Mouse (Mus musculus): ENCODE measurements around the gene Ppp3ca. TPM values are rescaled to one million over a fixed set of nuclear protein-coding genes. Genes with fewer than 3 reads are reported as not detected.

Gene Ppp3ca
- polyA plus RNA-seq, 1 experiment: 24.3 TPM

DNA sequence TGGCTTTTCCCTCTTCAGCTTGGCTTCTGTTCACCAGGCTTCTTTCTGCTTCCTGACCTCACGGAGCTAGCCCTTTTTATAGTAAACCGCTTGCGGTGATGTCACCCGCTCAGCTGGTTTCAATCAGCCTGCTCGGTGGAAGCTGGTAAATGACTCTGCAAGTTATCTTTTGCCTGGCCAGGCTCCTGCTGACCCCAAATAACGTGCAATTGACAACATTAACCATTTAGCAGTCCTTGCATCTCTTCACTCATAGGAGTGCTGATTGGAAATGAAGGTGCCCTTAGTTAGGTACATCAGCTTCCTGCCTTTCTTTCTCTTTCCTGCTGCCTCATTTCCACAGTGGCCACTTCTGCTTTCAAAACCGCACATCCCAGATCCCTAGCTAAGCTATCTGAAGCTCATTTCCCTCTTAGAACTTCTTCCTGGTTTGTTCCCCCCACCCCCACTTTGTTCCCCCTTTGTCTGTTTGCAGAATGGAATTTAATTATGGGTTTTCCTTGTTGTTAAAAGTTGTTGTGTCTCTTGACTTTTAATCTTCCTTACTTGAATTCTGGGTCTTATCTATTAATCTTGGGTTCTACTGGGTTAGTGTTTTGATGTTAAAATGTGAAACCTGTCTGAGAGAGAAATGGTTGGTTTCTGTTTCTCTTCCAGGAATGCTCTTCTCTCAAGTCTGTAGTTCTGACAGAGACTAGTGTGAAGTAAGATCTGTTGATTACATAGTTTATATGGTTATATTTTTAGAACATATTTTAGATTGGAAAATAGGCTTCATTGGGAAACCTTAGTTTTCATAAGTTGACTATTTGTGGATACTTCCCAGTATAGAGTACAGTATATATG is 55.6 kb downstream of the Ppp3ca start:
- no peak overlapping the region for H3K27ac ChIP-seq (ENCODE audit: control insufficient read depth, insufficient read depth, low read depth, low read length)
- no peaks in the 10 kb centered on the region for H3K36me3 ChIP-seq (ENCODE audit: control insufficient read depth, insufficient read depth, low read length)
- H3K27me3 ChIP-seq (ENCODE audit: control insufficient read depth, insufficient read depth, low read length): no peaks in the 10 kb centered on the region
- H3K4me1 ChIP-seq (ENCODE audit: control insufficient read depth, insufficient read depth, low read length): peaks cover 2% of the 10 kb centered on the region; the same call in 1 of the 2 replicates
- TF ChIP-seq CTCF (IDR thresholded peaks at IDR 0.05; ENCODE audit: control insufficient read depth, insufficient read depth, insufficient replicate concordance, low read depth, low read length): no peak
- TF ChIP-seq POLR2A (IDR thresholded peaks at IDR 0.05; ENCODE audit: control insufficient read depth, low read depth, low read length): no peak
- no peak overlapping the region for H3K4me3 ChIP-seq (ENCODE audit: control insufficient read depth, low read depth, low read length)

DNA sequence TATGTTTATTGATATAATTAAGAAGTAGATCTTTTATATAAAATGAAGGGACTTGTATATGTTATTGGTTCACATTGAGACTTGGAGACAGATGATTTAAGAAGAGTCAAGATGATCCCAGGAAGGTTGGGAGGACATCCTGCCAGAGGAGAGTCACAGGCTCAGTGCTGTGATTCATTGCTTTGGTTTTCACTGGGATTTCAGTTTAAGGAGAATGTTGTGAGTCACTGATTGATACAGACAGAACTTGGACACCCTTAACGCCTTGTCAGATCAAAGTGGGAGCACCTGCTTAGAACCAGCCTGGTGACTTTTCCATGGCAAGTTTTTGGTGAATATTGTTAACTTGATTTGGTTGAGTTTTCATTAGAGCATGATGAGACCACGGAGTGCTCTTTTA is 58.0 kb downstream of the Ppp3ca start:
- Histone ChIP-seq H3K36me3 (ENCODE audit: control insufficient read depth, insufficient read depth, low read length) (no peaks in the 10 kb centered on the region), H3K27ac (ENCODE audit: control insufficient read depth, insufficient read depth, low read depth, low read length) (no peak overlapping the region), H3K4me1 (ENCODE audit: control insufficient read depth, insufficient read depth, low read length) (no peaks in the 10 kb centered on the region), H3K27me3 (ENCODE audit: control insufficient read depth, insufficient read depth, low read length) (no peaks in the 10 kb centered on the region), H3K4me3 (ENCODE audit: control insufficient read depth, low read depth, low read length) (no peak overlapping the region)
- TF ChIP-seq POLR2A (IDR thresholded peaks at IDR 0.05; ENCODE audit: control insufficient read depth, low read depth, low read length): no peak
- TF ChIP-seq CTCF (IDR thresholded peaks at IDR 0.05; ENCODE audit: control insufficient read depth, insufficient read depth, insufficient replicate concordance, low read depth, low read length): no peak

DNA sequence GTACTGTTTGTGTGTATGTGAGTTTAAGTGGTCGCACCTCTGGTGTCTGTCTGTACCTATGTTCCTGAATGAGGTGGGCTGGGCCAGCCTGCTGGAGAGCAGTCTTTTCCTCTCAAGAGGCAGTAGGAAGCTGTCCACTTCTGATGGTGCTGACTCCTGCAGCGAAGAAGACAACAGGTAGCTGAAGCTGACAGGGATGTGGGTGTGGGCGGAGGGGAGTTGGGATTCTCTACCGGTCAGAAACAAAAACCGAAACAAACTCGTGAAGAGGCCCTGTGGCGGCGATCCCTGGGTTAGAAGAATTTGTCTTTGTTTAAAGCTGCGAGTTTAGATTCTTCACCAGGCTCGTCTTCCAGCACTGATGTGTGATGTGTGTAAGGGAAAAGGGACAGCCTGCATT is 60.1 kb downstream of the Ppp3ca start:
- no peak overlapping the region for H3K4me3 ChIP-seq (ENCODE audit: control insufficient read depth, low read depth, low read length)
- TF ChIP-seq POLR2A (IDR thresholded peaks at IDR 0.05; ENCODE audit: control insufficient read depth, low read depth, low read length) (no peak), CTCF (IDR thresholded peaks at IDR 0.05; ENCODE audit: control insufficient read depth, insufficient read depth, insufficient replicate concordance, low read depth, low read length) (no peak)
- no peaks in the 10 kb centered on the region for H3K27me3 ChIP-seq (ENCODE audit: control insufficient read depth, insufficient read depth, low read length)
- no peaks in the 10 kb centered on the region for H3K4me1 ChIP-seq (ENCODE audit: control insufficient read depth, insufficient read depth, low read length)
- no peak overlapping the region for H3K27ac ChIP-seq (ENCODE audit: control insufficient read depth, insufficient read depth, low read depth, low read length)
- no peaks in the 10 kb centered on the region for H3K36me3 ChIP-seq (ENCODE audit: control insufficient read depth, insufficient read depth, low read length)

DNA sequence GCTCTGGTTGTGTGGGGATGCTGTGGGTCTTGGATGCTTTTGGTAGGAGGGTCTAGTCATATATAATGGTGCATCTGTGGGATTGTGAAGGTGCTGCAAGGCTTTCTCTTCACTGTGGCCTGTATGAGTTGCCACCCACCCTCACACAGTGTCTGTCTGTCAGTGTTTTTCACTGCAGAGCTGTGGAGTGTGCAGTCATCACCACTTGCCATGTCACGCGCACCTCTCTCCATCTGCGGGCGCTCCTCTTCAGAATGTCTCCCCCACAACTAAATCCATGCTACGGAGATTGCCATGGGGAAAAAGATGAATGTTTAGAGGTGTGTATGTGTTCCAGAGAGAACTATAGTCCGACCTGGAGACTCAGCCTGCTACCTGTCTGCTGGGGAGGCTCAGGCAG is 61.7 kb downstream of the Ppp3ca start:
- H3K4me1 ChIP-seq (ENCODE audit: control insufficient read depth, insufficient read depth, low read length): no peaks in the 10 kb centered on the region
- H3K4me3 ChIP-seq (ENCODE audit: control insufficient read depth, low read depth, low read length): no peak overlapping the region
- no peak overlapping the region for H3K27ac ChIP-seq (ENCODE audit: control insufficient read depth, insufficient read depth, low read depth, low read length)
- H3K27me3 ChIP-seq (ENCODE audit: control insufficient read depth, insufficient read depth, low read length): no peaks in the 10 kb centered on the region
- no peaks in the 10 kb centered on the region for H3K36me3 ChIP-seq (ENCODE audit: control insufficient read depth, insufficient read depth, low read length)
- no peak for TF ChIP-seq POLR2A (IDR thresholded peaks at IDR 0.05; ENCODE audit: control insufficient read depth, low read depth, low read length)
- no peak for TF ChIP-seq CTCF (IDR thresholded peaks at IDR 0.05; ENCODE audit: control insufficient read depth, insufficient read depth, insufficient replicate concordance, low read depth, low read length)

DNA sequence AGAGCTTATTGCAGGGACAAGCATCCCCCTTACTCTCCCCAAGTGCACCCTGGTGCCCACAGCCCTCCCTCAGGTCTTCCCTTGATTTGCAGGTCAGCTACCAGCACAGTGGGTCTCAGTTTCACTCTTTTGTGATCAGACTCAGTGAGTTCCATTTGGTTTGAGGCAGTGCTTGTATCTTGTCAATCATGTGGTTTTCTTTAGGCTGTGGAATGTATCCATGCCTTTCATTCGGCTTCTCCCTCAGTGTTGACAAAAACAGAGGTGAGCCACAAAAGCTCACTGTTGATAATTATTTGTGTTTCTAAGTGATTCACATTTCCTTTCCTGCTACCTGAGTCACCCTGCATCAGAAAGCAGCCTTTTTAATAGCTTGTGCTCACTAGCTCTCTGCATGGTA is 66.1 kb downstream of the Ppp3ca start:
- Histone ChIP-seq H3K36me3 (ENCODE audit: control insufficient read depth, insufficient read depth, low read length) (no peaks in the 10 kb centered on the region), H3K4me1 (ENCODE audit: control insufficient read depth, insufficient read depth, low read length) (no peaks in the 10 kb centered on the region), H3K27ac (ENCODE audit: control insufficient read depth, insufficient read depth, low read depth, low read length) (no peak overlapping the region), H3K27me3 (ENCODE audit: control insufficient read depth, insufficient read depth, low read length) (no peaks in the 10 kb centered on the region), H3K4me3 (ENCODE audit: control insufficient read depth, low read depth, low read length) (no peak overlapping the region)
- TF ChIP-seq POLR2A (IDR thresholded peaks at IDR 0.05; ENCODE audit: control insufficient read depth, low read depth, low read length): no peak
- TF ChIP-seq CTCF (IDR thresholded peaks at IDR 0.05; ENCODE audit: control insufficient read depth, insufficient read depth, insufficient replicate concordance, low read depth, low read length): no peak

DNA sequence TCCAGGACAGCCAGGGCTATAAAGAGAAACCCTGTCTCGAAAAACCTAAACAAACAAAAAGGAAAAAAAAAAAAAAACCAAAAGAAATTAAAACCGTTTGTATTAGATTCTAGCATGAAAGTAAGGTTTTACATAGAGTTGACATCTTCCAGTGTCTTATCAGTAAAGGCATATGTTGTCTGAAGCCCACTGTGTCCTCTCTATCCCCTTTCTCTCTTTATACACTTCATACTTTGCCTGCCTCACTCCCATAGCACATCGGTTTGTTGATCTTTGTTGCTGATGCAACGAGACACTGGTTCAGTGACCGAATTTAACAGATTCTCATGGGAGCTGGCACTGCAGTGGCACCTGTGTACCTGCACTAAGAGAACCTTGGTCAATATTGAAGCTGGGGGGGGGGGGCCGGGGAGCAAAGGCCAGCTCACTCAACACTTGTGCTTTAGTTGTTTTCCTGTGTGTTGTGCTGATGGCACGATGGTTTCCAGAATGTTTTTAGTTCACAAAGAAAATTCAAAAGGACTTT is 66.9 kb downstream of the Ppp3ca start:
- H3K4me1 ChIP-seq (ENCODE audit: control insufficient read depth, insufficient read depth, low read length): peaks cover 2% of the 10 kb centered on the region; the same call in 1 of the 2 replicates

DNA sequence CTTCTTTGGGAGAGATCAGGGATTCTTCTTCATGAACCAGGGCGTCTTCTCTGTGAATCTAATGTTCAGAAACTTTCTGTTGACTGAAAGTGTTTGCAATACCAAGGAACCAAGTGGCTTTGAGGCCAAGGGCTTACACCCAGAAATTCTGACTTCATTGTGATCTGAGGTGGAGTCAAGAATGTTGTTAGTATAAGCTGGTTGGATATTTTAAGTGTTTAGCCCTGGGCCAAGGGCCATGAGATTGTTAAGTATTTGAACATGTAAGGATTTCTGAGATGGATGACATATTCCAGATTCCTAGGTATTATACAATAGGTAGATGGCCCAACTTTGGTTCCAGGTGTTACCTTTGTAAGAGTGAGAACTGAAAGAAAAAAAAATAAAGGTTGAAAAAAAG is 68.5 kb downstream of the Ppp3ca start:
- H3K4me3 ChIP-seq (ENCODE audit: control insufficient read depth, low read depth, low read length): no peak overlapping the region
- H3K27me3 ChIP-seq (ENCODE audit: control insufficient read depth, insufficient read depth, low read length): no peaks in the 10 kb centered on the region
- no peak overlapping the region for H3K27ac ChIP-seq (ENCODE audit: control insufficient read depth, insufficient read depth, low read depth, low read length)
- peaks cover 2% of the 10 kb centered on the region; the same call in 1 of the 2 replicates for H3K4me1 ChIP-seq (ENCODE audit: control insufficient read depth, insufficient read depth, low read length)
- TF ChIP-seq CTCF (IDR thresholded peaks at IDR 0.05; ENCODE audit: control insufficient read depth, insufficient read depth, insufficient replicate concordance, low read depth, low read length) (no peak), POLR2A (IDR thresholded peaks at IDR 0.05; ENCODE audit: control insufficient read depth, low read depth, low read length) (no peak)
- no peaks in the 10 kb centered on the region for H3K36me3 ChIP-seq (ENCODE audit: control insufficient read depth, insufficient read depth, low read length)

More for the DNA sequence above, 66.9 kb downstream of the Ppp3ca start:
- H3K27me3 ChIP-seq (ENCODE audit: control insufficient read depth, insufficient read depth, low read length): no peaks in the 10 kb centered on the region
- TF ChIP-seq POLR2A (IDR thresholded peaks at IDR 0.05; ENCODE audit: control insufficient read depth, low read depth, low read length): no peak
- TF ChIP-seq CTCF (IDR thresholded peaks at IDR 0.05; ENCODE audit: control insufficient read depth, insufficient read depth, insufficient replicate concordance, low read depth, low read length): no peak
- H3K36me3 ChIP-seq (ENCODE audit: control insufficient read depth, insufficient read depth, low read length): no peaks in the 10 kb centered on the region
- no peak overlapping the region for H3K4me3 ChIP-seq (ENCODE audit: control insufficient read depth, low read depth, low read length)
- no peak overlapping the region for H3K27ac ChIP-seq (ENCODE audit: control insufficient read depth, insufficient read depth, low read depth, low read length)
